Mouse (Mus musculus) embryonic fibroblast, embryonic 13.5 days (primary cell): Measurements from ENCODE around the gene Twf1.

Source experiments
- CTCF ChIP-seq: IDR thresholded peaks from 2 replicates; pipeline ENCODE4 v1.5.1; 2011; ENCODE audit warnings: mild to moderate bottlenecking, control low read depth, low read length, moderate library complexity, borderline replicate concordance; ENCODE audit not compliant: insufficient read depth
- POLR2A ChIP-seq: IDR thresholded peaks from 2 replicates; pipeline ENCODE4 v1.6.1; 2011; ENCODE audit warnings: low read depth, mild to moderate bottlenecking, control low read depth, low read length, moderate library complexity

- TF ChIP-seq POLR2A (no peak), CTCF (no peak)
These were observed 48.5 kb upstream of the Twf1 start for GRCm38 (mm10) chr15:94638207-94638606.
